Mouse (Mus musculus) forebrain, embryonic 14.5 days (tissue): ENCODE data around the gene Akirin1. TPM values are rescaled to one million over a fixed set of nuclear protein-coding genes. Genes with fewer than 3 reads are reported as not detected.

Experiments
- ATAC-seq: fragments of 200-750 bp; cut with Nextera tagmentation; 2 replicates; pipeline ENCODE4 v1.8.0; 2017; ENCODE audit warnings: mild to moderate bottlenecking, moderate library complexity
- DNase-seq: peaks from one replicate; pipeline ENCODE4 v3.0.0-alpha.2; 2015; ENCODE audit warnings: low spot score
- H3K27ac ChIP-seq: fragments of 300-500 bp; sonication (generic); 2 replicates; pipeline ENCODE4 v1.5.1; 2014; ENCODE audit warnings: low read depth, mild to moderate bottlenecking, control low read depth, low read length, moderate library complexity
- H3K27me3 ChIP-seq: fragments of 300-500 bp; sonication (generic); replicated peaks from 2 replicates; pipeline ENCODE4 v1.6.1; 2014; ENCODE audit warnings: low read length, control low read depth, mixed read lengths; ENCODE audit not compliant: control insufficient read depth, insufficient read depth
- H3K36me3 ChIP-seq: fragments of 300-500 bp; sonication (generic); 2 replicates; pipeline ENCODE4 v1.6.1; 2014; ENCODE audit warnings: low read length, control low read depth; ENCODE audit not compliant: control insufficient read depth, insufficient read depth
- H3K4me1 ChIP-seq: fragments of 300-500 bp; sonication (generic); 2 replicates; pipeline ENCODE4 v1.6.1; 2014; ENCODE audit warnings: antibody characterized with exemption, low read length, control low read depth; ENCODE audit not compliant: control insufficient read depth, insufficient read depth
- H3K4me2 ChIP-seq: fragments of 300-500 bp; sonication (generic); 2 replicates; pipeline ENCODE4 v1.6.1; 2014; ENCODE audit warnings: mild to moderate bottlenecking, control low read depth, low read length
- H3K4me3 ChIP-seq: fragments of 300-500 bp; sonication (generic); 2 replicates; pipeline ENCODE4 v1.5.1; 2014; ENCODE audit warnings: low read depth, low read length, control low read depth
- H3K9ac ChIP-seq: fragments of 300-500 bp; sonication (generic); 2 replicates; pipeline ENCODE4 v1.6.1; 2014; ENCODE audit warnings: mild to moderate bottlenecking, low read length, control low read depth, moderate library complexity
- H3K9me3 ChIP-seq: fragments of 300-500 bp; sonication (generic); replicated peaks from 2 replicates; pipeline ENCODE4 v1.6.1; 2016; ENCODE audit warnings: low read length, control low read depth, mixed read lengths; ENCODE audit not compliant: control insufficient read depth
- WGBS: fragments of 180-500 bp; shearing (Covaris S2); extraction: QIAGEN DNeasy Blood & Tissue Kit; methylation state at CpG from one replicate; pipeline ENCODE4 v1.1.7; 2014; 5-methylcytosine and 5-hydroxymethylcytosine counted together
- polyA plus RNA-seq: library from polyadenylated mRNA; unstranded; fragments of >200 nt; fragmentation: Nextera tagmentation; extraction: Ambion mirVana; gene quantifications from 2 replicates; pipeline ENCODE4 v1.2.1, GENCODE M21; 2014

Gene Akirin1
- polyA plus RNA-seq, 1 experiment from 2014 or later, result 81.8 TPM

GRCm38 (mm10) chr4:123765071-123765470 is 14.9 kb upstream of the Akirin1 start:
- H3K4me1 ChIP-seq, result no peaks in the 10 kb centered on the region
- WGBS, result 84% methylated on average over 6 of the region's 6 CpGs
- H3K27ac ChIP-seq, result no peak overlapping the region
- H3K27me3 ChIP-seq, result no peaks in the 10 kb centered on the region
- no peak overlapping the region for H3K9ac ChIP-seq
- no peak for ATAC-seq
- DNase-seq, result no peak
- H3K4me3 ChIP-seq, result no peak overlapping the region
- H3K36me3 ChIP-seq, result no peaks in the 10 kb centered on the region
- H3K4me2 ChIP-seq, result no peak overlapping the region
- H3K9me3 ChIP-seq, result no peaks in the 10 kb centered on the region

- DNase-seq (peak; percentile 21), ATAC-seq (no peak)
- WGBS, result 60% methylated on average over 4 of the region's 4 CpGs
- Histone ChIP-seq H3K4me2 (no peak overlapping the region), H3K27me3 (no peaks in the 10 kb centered on the region), H3K27ac (no peak overlapping the region), H3K4me1 (no peaks in the 10 kb centered on the region), H3K36me3 (no peaks in the 10 kb centered on the region), H3K9me3 (no peaks in the 10 kb centered on the region), H3K4me3 (no peak overlapping the region), H3K9ac (no peak overlapping the region)
Observed at GRCm38 (mm10) chr4:123758306-123758705, 8.2 kb upstream of the Akirin1 start.

- 0 out of 2 replicates have a peak, but pooled peaks cover 3% of the 10 kb centered on the region for H3K36me3 ChIP-seq
- no peak overlapping the region for H3K27ac ChIP-seq
- no peaks in the 10 kb centered on the region for H3K9me3 ChIP-seq
- ATAC-seq (no peak; the same call in 1 of the 2 replicates), DNase-seq (peak; percentile 44)
- WGBS, result 1% methylated on average over 8 of the region's 8 CpGs
- peak overlapping the region; percentile 59; the same call in 1 of the 2 replicates for H3K9ac ChIP-seq
- H3K27me3 ChIP-seq, result no peaks in the 10 kb centered on the region
- H3K4me2 ChIP-seq, result peak overlapping the region; percentile 60
- H3K4me3 ChIP-seq, result peak overlapping the region; percentile 96
- H3K4me1 ChIP-seq, result peaks cover 10% of the 10 kb centered on the region
Observed at GRCm38 (mm10) chr4:123750707-123751312, 665 bp upstream of the Akirin1 start.

DNA sequence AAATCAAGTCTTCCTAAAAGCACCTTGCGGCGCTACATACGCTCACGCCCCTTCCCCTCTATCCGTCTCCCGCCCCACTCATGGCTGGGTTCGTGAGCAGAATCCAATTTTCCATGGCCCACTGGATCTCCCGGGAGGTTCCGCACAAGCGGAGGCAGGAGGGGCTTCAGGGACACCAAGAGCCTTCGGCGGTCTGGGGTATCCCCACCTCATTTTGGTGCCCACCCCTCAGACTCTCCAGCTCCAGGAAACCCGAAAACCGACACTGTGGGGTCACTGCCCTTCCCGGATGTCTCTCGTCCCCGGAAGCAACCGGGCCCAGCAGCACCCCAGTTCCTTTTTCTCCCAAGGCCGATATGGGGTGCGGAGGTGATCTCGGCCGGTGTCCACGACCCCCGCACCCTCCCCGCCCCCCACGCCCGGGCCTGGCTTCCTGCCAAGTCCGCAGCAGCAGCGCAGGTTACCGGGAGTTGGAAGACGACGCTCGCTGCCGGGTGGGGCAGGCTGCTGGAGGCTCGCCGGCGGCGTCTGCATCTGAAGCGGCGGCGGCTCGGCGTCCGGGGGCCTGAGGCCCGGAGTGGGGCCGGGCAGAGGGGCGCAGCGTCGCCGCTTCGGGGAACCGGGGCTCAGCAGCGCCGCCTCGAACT is 538 bp downstream of the Akirin1 start:
- Histone ChIP-seq H3K27ac (peak overlapping the region; percentile 90), H3K27me3 (no peaks in the 10 kb centered on the region), H3K4me1 (peaks cover 10% of the 10 kb centered on the region), H3K4me3 (peak overlapping the region; percentile 96), H3K4me2 (peak overlapping the region; percentile 74), H3K9ac (peak overlapping the region; percentile 91), H3K36me3 (0 out of 2 replicates have a peak, but pooled peaks cover 3% of the 10 kb centered on the region), H3K9me3 (no peaks in the 10 kb centered on the region)
- peak; percentile 81 for ATAC-seq
- under 1% methylated on average over 52 of the region's 55 CpGs for WGBS
- DNase-seq, result peak; percentile 45

- Histone ChIP-seq H3K27me3 (no peaks in the 10 kb centered on the region), H3K4me1 (peaks cover 10% of the 10 kb centered on the region), H3K4me3 (peak overlapping the region; percentile 96), H3K27ac (0 out of 2 replicates have a peak overlapping the region, but pooled peaks have one; percentile 90), H3K9ac (peak overlapping the region; percentile 91), H3K36me3 (0 out of 2 replicates have a peak, but pooled peaks cover 3% of the 10 kb centered on the region), H3K9me3 (no peaks in the 10 kb centered on the region), H3K4me2 (peak overlapping the region; percentile 74)
- WGBS, result 15% methylated on average over 10 of the region's 10 CpGs
- peak; percentile 29 for DNase-seq
- ATAC-seq, result no peak
Observed at GRCm38 (mm10) chr4:123748726-123749415, 1.3 kb downstream of the Akirin1 start.

- no peaks in the 10 kb centered on the region for H3K27me3 ChIP-seq
- H3K4me1 ChIP-seq, result peaks cover 8% of the 10 kb centered on the region
- WGBS, result 96% methylated on average over 4 of the region's 4 CpGs
Observed at GRCm38 (mm10) chr4:123745221-123745775, 4.8 kb downstream of the Akirin1 start.

GRCm38 (mm10) chr4:123742891-123743290 is 7.3 kb downstream of the Akirin1 start:
- 92% methylated on average over 1 of the region's 1 CpGs for WGBS
- Histone ChIP-seq H3K4me1 (no peaks in the 10 kb centered on the region), H3K36me3 (peaks cover 53% of the 10 kb centered on the region), H3K27ac (no peak overlapping the region), H3K9ac (no peak overlapping the region), H3K9me3 (no peaks in the 10 kb centered on the region), H3K4me2 (no peak overlapping the region), H3K27me3 (no peaks in the 10 kb centered on the region), H3K4me3 (no peak overlapping the region)
- ATAC-seq (no peak), DNase-seq (no peak)

More at GRCm38 (mm10) chr4:123745221-123745775, 4.8 kb downstream of the Akirin1 start:
- no peak overlapping the region for H3K9ac ChIP-seq
- no peaks in the 10 kb centered on the region for H3K9me3 ChIP-seq
- ATAC-seq (no peak), DNase-seq (no peak)
- H3K4me3 ChIP-seq, result no peak overlapping the region
- peaks cover 29% of the 10 kb centered on the region for H3K36me3 ChIP-seq
- no peak overlapping the region for H3K4me2 ChIP-seq
- H3K27ac ChIP-seq, result no peak overlapping the region

- DNase-seq (no peak), ATAC-seq (no peak)
- no peaks in the 10 kb centered on the region for H3K4me1 ChIP-seq
- H3K9me3 ChIP-seq, result no peaks in the 10 kb centered on the region
- no peak overlapping the region for H3K9ac ChIP-seq
- no peak overlapping the region for H3K4me2 ChIP-seq
- WGBS, result 94% methylated on average over 4 of the region's 4 CpGs
- H3K27ac ChIP-seq, result no peak overlapping the region
- peaks cover 75% of the 10 kb centered on the region for H3K36me3 ChIP-seq
- H3K4me3 ChIP-seq, result no peak overlapping the region
- no peaks in the 10 kb centered on the region for H3K27me3 ChIP-seq
Observed at GRCm38 (mm10) chr4:123738708-123739107, 11.4 kb downstream of the Akirin1 start.
